Mouse (Mus musculus): ENCODE measurements around the gene Agfg2. TPM values are rescaled to one million over a fixed set of nuclear protein-coding genes. Genes with fewer than 3 reads are reported as not detected.
"Not testable (repeated sequence)": the region's sequence is repeated elsewhere in the genome, so short reads cannot be mapped to it uniquely, and the experiment has no call there.

The Agfg2 gene
- total RNA-seq (2021): 1 to 10 TPM; 3.3 to 4.7 TPM
- long read RNA-seq, experiment 1, partial matches to known transcripts: 0 of 2 reads
- long read RNA-seq, experiment 1, other reads (novel, unspliced or antisense): 1 of 2 reads
- long read RNA-seq, experiment 2, partial matches to known transcripts: 0 of 8 reads
- long read RNA-seq, experiment 2, other reads (novel, unspliced or antisense): 3 of 8 reads

DNA sequence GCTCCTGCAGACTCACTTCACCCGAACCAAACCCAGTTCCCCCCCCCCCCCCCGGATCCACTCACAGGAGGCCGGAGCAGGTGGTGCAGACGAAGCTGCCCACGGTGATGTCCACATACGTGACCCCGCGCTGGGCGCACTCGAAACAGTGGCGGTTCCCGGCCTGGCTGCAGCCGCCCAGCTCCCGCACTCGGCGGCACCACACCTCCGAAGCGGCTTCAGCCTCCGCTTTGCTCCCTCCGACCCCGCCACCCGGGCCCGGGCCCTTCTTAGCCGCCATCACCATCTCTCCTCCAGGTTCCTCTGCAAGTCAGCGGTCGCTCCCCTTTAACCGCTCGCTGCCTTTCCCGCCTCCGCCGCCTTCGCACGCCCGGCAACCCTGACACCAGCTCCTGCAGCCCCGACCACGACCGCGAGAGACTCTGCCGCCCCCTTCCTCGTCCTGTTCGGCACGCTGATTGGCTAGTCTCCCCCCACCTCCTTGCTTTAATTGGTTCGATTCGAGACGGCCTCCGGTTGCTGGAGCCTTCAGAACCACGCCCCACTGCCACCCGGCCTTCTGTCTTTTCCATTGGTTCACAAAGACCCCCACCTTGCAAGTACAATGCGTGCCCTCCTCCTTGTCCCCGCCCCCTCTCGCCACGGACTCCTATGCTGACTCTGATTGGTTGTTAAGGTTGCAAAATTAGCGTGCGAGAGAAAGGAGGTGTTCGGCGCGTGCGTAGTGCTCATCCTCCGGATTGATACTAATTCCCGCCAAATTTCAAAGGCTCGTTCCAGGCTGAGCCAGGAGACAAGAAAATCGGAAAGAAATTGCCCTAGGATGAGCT is at the start of gene Agfg2:
Gene Agfg2, minus strand, starts transcription at position 433 of the 830 bp plus-strand sequence.
- DNase-seq: peak; percentile 99

DNA sequence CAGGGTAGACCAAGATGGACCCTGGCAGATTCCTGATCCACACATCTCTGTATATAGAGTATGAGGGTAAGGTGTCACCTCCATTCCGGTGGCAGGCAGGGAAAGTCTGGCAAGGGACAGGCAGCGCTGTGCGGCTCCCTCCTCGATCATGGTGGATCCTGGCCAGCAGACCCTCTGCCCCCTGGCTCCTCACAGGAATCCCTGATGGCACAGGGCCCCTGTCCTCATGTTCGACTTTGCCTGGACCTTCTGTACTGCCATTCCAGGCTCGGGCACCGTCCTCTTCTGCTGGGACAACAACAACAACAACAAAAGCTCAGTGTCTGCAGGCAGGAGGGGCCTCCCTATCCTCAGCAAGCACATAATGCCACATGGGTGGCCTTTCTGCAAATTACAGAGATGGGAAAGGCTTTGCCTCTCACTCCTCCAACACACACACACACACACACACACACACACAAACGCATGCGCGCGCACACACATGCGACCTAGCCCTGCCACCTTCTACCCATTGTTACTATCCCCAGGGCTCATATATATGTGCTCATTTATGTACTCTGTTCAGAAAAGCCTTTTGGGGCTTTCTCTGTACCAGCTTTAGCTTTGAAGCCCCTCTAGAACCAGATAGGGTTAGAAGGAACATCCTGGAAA is 49.2 kb upstream of the Agfg2 start:
- DNase-seq: no peak

DNA sequence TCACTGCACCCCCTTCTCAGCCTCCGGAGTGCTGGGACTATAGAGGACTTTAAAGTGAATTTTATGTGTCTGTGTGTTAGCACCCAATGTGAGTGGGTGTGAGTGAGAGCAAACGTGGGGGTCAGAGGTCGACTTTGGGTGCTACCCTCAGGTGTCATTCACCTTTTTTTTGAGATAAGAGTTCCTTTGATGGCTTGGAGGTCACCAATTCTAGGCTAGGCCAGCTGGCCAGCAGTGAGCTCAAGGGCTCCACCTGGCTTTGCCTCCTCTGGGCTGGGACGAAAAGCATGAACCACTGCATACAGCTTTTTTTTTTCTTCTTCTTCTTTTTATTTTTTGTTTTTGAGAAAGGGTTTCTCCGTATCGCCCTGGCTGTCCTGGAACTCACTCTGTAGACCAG is 42.2 kb upstream of the Agfg2 start:
- no peak for DNase-seq

DNA sequence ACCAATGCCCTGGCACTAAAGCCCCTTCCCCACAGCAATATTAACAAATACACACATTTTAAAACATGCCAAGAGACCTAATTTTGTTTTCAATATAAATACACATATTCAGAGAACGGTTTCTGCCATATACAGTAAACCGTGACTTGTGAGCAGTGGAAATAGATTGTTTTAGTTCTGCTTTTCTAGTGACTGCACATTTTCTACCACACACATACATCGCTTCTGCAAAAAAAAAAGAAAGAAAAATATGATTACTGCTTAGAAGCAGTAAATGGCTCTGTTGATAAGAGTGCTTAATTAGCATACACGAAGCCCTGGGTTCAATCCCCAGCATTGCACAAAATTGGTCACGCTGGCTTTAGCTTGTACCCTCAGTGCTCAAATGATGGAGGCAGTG is 39.3 kb upstream of the Agfg2 start:
- DNase-seq: no peak

DNA sequence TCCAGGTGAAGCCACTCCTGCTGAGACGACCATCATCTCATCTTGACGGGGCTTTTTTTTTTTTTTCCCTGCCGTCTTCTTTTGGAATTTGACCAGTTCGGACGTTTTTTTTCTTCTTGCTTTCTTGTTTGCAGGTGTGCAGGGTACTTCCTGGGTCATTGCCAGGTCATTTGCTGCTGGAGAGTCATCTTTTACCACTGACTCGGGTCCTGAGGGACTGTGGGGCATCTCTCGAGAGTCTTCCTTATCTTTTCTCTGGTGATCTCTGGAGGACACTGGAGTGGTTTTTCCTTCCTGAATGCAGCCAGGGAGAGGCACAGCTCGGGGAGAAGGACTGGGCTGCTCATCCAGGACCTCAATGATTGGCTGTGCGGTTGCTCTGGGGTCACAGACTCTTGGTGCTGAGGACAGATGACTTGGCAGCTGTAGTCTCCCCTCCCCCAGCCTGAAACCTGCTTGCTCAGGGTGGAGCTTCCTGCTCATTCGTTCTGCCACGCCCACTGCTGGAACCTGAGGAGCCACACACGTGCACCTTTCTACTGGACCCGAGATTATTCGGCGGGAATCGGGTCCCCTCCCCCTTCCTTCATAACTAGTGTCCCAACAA is 36.1 kb upstream of the Agfg2 start:
- DNase-seq: not testable (repeated sequence)

DNA sequence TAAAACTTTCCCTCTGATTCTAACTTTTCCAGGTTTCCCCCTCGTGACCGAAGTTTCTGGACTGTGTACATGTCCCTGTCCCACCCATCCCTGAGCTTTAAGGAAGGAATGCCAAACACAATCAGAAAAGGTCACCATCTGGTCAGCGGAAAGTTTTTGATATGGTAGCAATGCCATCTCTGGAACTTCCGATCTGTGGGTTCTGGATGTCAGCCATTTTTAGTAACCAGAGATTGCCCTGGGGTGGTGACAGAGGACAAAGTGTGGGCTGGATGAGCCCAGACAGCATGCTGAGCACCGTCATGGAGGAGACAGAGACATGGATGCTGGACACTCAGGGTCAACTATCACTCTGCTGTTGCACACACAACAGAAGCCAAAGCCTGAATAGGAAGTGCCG is 34.6 kb upstream of the Agfg2 start:
- DNase-seq: no peak

DNA sequence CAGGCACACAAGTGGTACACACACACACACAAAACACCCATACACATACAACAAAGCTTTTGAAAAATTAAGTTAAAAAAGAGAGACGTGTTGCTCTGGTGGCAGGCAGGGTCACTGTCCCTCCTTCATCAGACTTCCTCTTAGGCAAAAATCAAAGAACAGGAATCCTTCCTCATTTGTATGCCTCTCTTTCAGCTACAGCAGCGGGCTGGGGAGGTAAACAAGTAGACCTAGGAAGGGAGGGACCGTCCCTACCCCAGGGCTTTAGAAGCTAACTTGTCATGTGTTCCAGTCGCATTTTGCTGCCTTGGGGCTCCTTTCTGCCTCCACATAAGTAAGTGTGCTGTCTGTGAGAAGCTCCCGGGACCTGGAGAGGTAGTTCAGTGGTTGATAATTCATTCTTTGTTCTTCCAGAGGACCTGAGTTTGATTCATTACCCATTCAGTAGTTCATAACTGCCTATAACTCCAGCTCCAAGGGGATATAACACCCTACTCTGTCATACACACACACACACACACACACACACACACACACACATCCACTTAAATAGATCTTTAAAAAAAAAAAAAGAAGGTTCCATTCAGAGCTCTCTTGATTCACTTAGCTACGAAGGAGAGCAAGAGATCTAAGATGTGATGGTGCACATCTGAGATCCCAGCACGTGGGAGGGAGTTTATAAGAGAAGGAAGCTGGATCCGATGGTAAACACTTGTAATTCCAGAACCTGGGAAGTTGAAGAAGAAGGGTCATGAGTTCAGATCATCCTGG is 33.7 kb upstream of the Agfg2 start:
- DNase-seq: no peak

DNA sequence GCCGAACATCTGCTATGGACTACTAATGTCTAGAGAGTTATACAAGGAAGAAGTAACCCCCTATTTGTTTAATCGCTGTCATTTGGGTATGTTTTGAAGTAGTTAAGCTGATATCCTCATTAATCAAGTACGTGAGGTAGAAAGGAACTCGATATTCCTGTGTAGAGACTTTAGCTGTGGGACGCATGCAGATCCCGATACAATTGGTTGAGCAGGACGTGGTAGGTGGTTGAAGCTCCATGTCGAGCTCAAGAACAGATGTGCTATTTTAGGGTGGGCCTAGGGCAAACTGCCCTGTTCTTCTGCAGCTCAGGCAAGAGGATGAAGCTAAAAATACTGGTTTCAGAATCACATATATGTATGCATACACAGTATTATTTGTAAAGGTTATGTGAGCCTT is 31.2 kb upstream of the Agfg2 start:
- DNase-seq: no peak

DNA sequence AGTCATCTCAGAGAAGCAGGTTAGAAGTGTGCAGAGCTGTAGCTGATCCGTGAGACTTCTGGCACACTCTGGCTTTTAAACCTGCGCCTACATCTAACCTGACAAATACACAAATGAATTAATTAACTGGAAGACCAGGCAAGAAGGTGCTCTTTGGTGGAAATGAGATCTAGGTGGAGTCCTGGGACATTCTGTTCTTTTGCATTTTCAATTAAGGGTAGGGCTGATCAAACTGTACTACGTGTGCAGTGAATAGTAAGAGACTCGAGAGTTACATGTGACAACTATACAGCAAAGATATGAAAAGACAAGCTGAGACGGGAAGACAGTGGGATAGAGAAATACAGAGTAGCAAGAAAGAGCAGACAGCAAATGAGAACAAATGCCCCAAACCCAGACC is 28.9 kb upstream of the Agfg2 start:
- no peak for DNase-seq

DNA sequence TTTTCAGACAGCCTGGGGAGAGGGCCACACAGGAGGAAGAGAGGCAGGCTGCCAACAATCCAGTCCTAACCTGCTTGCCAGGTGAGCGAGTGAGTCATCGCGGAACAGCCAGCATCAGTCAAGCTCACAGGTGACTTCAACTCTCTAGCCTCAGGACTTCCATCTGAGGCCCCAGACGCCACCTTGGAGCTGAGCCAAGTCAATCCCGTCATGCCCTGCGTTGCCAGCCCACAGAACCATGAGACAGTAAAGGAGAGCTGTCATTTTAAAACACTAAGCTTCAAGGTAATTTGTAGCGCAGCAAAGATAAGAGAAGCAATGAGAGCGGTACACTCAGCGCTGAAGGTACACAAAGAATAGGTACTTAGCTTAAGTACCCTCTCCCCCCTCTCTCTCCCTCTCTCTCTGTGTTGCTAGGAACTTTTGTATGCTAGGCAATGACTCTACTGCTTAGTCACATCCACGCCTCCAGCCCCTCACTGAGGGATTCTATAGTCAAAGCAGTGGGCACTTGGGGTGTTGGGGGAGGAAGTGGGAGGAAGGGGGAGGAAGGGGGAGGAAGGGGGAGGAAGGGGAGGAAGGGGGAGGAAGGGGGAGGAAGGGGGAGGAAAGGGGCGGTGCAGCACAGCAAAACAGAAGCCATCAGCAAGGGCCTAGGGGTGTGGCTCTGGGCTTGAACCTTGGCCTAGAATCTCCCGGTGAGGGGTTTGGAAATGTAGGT is 22.5 kb upstream of the Agfg2 start:
- no peak for DNase-seq

DNA sequence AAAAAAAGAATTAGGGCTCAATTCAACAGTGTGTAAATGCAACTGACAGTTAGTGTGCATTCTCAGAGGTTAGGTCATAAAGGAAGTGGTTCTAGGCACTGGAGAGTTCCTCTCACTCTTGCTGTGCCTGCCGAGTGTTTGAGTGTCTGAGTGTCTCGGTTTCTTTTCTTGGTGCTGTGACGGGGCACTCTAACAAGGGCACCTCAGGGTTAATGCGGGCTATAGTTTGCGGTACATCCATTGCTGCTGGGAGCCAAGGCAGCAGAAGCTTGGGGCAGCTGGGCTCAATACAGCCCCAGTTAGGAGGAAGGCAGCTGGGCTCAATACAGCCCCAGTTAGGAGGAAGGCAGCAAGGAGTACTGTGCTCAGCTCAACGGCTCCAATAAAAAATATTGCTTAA is 20.7 kb upstream of the Agfg2 start:
- DNase-seq: no peak

DNA sequence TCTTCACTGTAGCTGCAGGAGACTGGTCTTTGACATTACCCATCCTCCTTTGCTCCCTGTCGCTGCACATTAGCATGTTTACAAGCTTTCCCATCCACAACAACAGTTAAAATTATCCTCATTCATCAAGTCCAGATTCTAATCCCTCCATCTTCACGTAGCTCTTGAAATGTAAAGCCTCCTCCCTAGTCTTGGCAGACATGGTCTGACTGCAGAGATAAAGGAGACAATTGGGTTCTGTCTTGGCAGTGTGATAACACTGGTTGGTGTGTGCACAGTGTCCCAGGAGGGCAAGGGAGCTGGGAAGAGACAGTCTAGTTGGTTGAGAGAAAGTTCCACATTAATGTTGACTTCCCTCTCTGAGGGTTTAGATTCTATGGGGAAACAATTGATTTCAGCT is 15.3 kb upstream of the Agfg2 start:
- no peak for DNase-seq

DNA sequence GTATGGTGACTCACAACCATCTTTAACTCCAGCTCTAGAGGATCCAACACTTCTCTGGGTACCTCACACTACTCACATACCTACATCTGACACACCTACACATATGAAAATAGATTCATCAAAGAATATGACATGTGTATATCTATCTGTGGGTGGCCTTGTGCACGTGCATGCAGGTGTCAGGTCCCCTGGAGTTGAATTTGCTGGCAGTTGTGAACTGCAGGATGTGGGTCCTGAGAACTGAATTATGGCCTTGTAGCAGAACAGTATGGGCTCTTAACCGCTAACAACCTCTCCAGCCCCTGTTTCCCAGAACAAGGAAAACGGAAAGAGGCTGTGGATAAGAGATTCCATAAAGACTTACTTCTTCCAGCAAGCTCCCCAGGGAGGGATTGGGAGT is 14.6 kb upstream of the Agfg2 start:
- DNase-seq: no peak

DNA sequence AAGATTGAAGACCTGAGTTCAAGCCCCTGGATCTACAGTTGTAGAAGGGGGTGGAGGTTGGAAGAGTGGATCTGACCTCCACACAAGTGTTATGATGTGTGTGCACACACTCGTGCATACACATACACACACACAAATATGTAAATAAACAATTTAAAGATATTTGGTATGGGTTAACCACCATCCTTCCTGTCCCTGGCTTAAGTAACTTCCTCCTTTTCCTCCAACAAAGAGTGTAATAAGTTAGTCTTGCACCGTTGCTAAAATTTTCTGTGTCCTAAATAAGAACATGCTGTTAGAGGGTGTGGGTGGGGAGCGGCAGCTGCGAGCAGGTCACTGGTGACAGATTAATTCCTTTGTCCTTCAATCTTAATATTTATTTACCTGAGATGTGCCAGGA is 11.4 kb upstream of the Agfg2 start:
- no peak for DNase-seq

DNA sequence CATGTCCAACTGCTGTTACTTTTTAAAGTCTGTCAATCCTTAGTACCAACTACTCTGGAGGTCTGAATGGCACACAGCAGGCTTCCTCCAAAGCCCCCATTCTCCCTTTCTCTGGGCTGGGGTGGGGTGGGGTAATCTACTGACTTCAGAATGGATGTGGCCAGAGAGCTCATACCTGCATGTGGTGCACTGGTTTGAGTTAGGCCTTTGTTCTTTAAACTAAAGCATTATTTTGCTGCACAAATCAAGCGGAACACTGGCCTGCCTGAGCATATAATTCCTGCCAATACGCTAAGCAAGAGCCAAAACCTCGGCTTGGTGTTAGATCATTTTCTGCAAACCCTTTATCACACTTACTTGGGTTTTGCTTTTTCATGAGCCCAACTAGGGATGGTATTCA is 10.3 kb upstream of the Agfg2 start:
- DNase-seq: no peak

DNA sequence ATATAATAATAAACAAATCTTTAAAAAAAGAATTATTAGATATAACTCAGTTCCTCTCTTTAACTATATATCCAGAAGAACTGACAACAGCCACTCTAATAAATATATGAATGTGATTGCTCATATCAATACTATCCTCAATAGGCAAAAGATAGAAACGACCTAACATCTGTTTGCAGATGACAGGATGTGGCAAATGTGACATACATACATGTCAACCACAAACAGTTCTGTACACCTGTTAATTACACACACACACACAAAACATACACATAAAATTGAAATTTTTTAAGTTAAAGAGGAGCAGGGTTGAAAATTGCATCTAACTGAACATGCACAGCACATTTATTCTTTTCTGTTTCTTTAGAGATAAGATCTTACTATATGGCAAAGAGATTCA is 7.4 kb upstream of the Agfg2 start:
- no peak for DNase-seq

DNA sequence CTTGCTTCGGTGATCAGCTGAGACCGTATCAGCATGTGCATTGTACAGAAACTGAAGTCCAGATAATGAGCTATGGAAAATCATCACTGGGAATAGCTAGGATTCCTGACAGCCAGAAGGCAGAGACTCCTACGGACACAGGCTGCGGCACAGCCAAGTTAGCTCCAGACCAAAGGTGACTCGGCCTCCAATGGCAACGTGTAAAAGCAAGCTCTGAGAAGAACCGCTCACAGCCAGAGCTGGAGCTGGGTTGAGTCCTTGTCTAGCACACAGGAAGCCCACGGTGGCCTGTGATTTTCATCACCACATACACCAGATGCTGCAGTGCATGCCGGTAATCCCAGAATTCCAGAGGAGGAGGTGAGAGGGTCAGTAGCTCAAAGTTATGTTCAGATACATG is 6.0 kb upstream of the Agfg2 start:
- DNase-seq: no peak

DNA sequence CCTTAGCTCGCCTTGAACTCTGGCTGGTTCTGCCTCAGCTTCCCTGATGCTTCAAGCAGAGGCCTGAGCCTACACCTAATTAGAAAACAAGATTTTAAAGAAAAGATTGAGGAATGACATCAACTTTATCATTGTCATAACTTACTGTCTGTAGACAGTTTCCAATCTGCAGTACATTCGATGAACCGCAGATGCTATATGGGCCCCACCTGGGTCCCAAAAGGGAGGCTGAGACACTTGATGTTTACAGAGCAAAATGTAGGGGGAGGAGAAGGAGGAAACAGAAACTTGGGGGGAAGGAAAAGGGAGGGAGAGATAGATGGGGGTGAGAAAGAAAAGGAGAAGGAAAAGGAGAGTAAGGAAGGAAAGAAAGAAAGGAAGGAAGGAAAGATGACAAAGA is 5.4 kb upstream of the Agfg2 start:
- no peak for DNase-seq

DNA sequence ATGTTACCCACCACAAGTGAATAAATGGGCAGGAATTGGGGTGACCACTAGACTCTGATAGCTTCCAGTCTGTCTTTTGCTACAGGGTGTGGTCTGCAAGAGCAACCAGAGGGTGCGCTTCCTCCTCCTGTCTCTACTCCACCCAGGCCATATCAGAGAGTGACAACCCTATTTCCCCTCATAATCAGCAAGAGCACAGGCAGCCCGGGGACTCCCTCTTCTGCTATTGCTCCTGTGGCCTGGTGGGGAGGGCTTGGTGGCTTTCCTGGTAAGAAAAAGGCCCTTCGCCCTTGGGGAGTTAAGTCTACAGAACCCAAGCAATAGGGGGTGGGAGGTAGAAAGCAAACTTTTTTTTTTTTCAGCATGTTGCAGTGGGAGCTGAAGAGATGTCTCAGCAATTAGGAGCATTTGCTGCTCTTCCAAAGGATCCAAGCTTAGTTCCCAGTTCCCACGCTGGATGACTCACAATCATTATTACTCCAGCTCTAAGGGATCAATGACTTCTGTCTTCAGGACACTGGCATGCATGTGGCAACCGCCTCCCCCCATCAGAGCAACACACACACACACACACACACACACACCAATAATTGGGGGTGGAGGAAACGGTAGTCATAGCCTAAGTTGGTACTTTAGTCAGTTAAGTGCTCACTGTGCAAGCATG is 1.7 kb upstream of the Agfg2 start:
- DNase-seq: no peak

DNA sequence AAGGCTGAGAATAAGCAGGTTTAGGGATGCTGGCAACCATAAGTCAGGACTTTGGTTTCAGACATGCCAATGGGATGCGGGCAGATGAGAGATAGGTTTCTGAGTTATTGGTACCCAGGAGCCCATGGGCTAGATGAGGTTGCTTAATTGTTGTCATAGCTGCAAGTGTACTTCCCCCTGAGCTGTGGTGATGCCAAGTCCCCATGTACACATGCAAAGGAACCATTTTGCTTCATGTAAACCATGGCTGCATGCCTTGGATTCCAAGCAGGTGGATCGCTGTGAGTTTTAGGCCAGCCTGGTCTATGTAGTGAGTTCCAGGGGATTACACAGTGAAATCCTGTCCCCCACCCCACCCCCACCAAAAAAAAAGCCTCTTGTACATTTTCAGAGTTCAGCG is 1.1 kb upstream of the Agfg2 start:
- DNase-seq: no peak

All from gastrocnemius, postnatal 25 days (tissue).